Mouse (Mus musculus) spleen, postnatal 14 days (tissue): ENCODE results near the gene Utp3.
"Not testable (repeated sequence)": the region's sequence is repeated elsewhere in the genome, so short reads cannot be mapped to it uniquely, and the experiment has no call there.

Experiments
- DNase-seq, 2 experiments: peaks; one replicate each; pipeline ENCODE4 v3.0.0; 2021 to 2022; ENCODE audit warnings: low spot score in 2 of 2

The Utp3 gene

GRCm38 (mm10) chr5:88554086-88554886, at the start of gene Utp3:
Gene Utp3 (plus strand): TSS chr5:88554462.
- peak; percentile 91 to 93 for DNase-seq

- DNase-seq: no peak
These were observed 45.7 kb upstream of the Utp3 start for GRCm38 (mm10) chr5:88508555-88508954.

GRCm38 (mm10) chr5:88508990-88509389, 45.3 kb upstream of the Utp3 start:
- no peak for DNase-seq

- DNase-seq: no peak
These were observed 35.0 kb upstream of the Utp3 start for GRCm38 (mm10) chr5:88519232-88519631.

GRCm38 (mm10) chr5:88527657-88528056, 26.6 kb upstream of the Utp3 start, which contains the start of gene Jchain:
Gene Jchain (minus strand): TSS chr5:88527891.
- no peak for DNase-seq

GRCm38 (mm10) chr5:88530908-88531307, 23.4 kb upstream of the Utp3 start:
- DNase-seq: no peak

- DNase-seq: no peak
These were observed 19.6 kb upstream of the Utp3 start for GRCm38 (mm10) chr5:88534697-88535096.

- no peak for DNase-seq
These were observed 13.4 kb upstream of the Utp3 start for GRCm38 (mm10) chr5:88540845-88541244.

- peak in 1 of 2 experiments; percentile 12 for DNase-seq
These were observed 11.5 kb upstream of the Utp3 start for GRCm38 (mm10) chr5:88542651-88543282.

- DNase-seq: not testable (repeated sequence)
These were observed 9.9 kb upstream of the Utp3 start for GRCm38 (mm10) chr5:88544411-88544810.

- DNase-seq: no peak
These were observed 8.7 kb upstream of the Utp3 start for GRCm38 (mm10) chr5:88545536-88545935.

GRCm38 (mm10) chr5:88553271-88554085, 784 bp upstream of the Utp3 start:
- DNase-seq: no peak

GRCm38 (mm10) chr5:88558991-88559390, 4.7 kb downstream of the Utp3 start:
- no peak for DNase-seq

GRCm38 (mm10) chr5:88561080-88561814, 7.0 kb downstream of the Utp3 start:
- DNase-seq: no peak

- no peak for DNase-seq
These were observed 8.9 kb downstream of the Utp3 start for GRCm38 (mm10) chr5:88562863-88563780.

GRCm38 (mm10) chr5:88564501-88565147, 10.4 kb downstream of the Utp3 start, which contains the start of gene Rufy3:
Gene Rufy3 (plus strand): TSS chr5:88565040.
- peak; percentile 66 to 71 for DNase-seq

- peak in 1 of 2 experiments; percentile 18 for DNase-seq
These were observed 11.1 kb downstream of the Utp3 start for GRCm38 (mm10) chr5:88565148-88566033.

GRCm38 (mm10) chr5:88566034-88566841, 12.0 kb downstream of the Utp3 start:
- DNase-seq: no peak
